Mouse (Mus musculus): Measurements from ENCODE around the gene Psip1.
"Not testable (repeated sequence)": the region's sequence is repeated elsewhere in the genome, so short reads cannot be mapped to it uniquely, and the experiment has no call there.

Gene Psip1

GRCm38 (mm10) chr4:83500154-83501036, 14.1 kb upstream of the Psip1 start:
- no peak for DNase-seq

- not testable (repeated sequence) for DNase-seq
Observed at GRCm38 (mm10) chr4:83497013-83497412, 10.8 kb upstream of the Psip1 start.

- no peak for DNase-seq
Observed at GRCm38 (mm10) chr4:83493112-83493511, 6.9 kb upstream of the Psip1 start.

GRCm38 (mm10) chr4:83489121-83489520, 2.9 kb upstream of the Psip1 start:
- no peak for DNase-seq

GRCm38 (mm10) chr4:83485735-83486116, 533 bp downstream of the Psip1 start:
- DNase-seq, result peak; percentile 81 to 82

GRCm38 (mm10) chr4:83485250-83485649, 1.0 kb downstream of the Psip1 start:
- no peak for DNase-seq

GRCm38 (mm10) chr4:83468208-83468607, 18.1 kb downstream of the Psip1 start:
- no peak for DNase-seq

- DNase-seq, result no peak
Observed at GRCm38 (mm10) chr4:83467615-83468014, 18.6 kb downstream of the Psip1 start.

GRCm38 (mm10) chr4:83464827-83465226, 21.4 kb downstream of the Psip1 start:
- DNase-seq, result no peak

- DNase-seq, result no peak
Observed at GRCm38 (mm10) chr4:83460106-83460505, 26.2 kb downstream of the Psip1 start.

GRCm38 (mm10) chr4:83450785-83451184, 35.5 kb downstream of the Psip1 start:
- DNase-seq, result no peak

GRCm38 (mm10) chr4:83441050-83441449, 45.2 kb downstream of the Psip1 start:
- no peak for DNase-seq

GRCm38 (mm10) chr4:83439045-83439444, 47.2 kb downstream of the Psip1 start:
- no peak for DNase-seq

- no peak for DNase-seq
Observed at GRCm38 (mm10) chr4:83438116-83438515, 48.1 kb downstream of the Psip1 start.

- DNase-seq, result no peak
Observed at GRCm38 (mm10) chr4:83436375-83436774, 49.9 kb downstream of the Psip1 start.

- DNase-seq, result no peak
Observed at GRCm38 (mm10) chr4:83432901-83433300, 53.4 kb downstream of the Psip1 start.

- DNase-seq, result no peak
Observed at GRCm38 (mm10) chr4:83431950-83432349, 54.3 kb downstream of the Psip1 start.

- no peak for DNase-seq
Observed at GRCm38 (mm10) chr4:83428845-83429244, 57.4 kb downstream of the Psip1 start.

- DNase-seq, result no peak
Observed at GRCm38 (mm10) chr4:83427696-83428095, 58.6 kb downstream of the Psip1 start.

- no peak for DNase-seq
Observed at GRCm38 (mm10) chr4:83427141-83427540, 59.1 kb downstream of the Psip1 start.

GRCm38 (mm10) chr4:83425119-83425518, 61.1 kb downstream of the Psip1 start:
- DNase-seq, result no peak

- no peak for DNase-seq
Observed at GRCm38 (mm10) chr4:83423641-83424040, 62.6 kb downstream of the Psip1 start.

- DNase-seq, result no peak
Observed at GRCm38 (mm10) chr4:83418781-83419180, 67.5 kb downstream of the Psip1 start.

GRCm38 (mm10) chr4:83417820-83418186, 68.5 kb downstream of the Psip1 start:
- DNase-seq, result no peak

All from spleen, adult 18-20 months (tissue).